Mouse (Mus musculus): ENCODE measurements around the gene Lrrfip1.

DNA sequence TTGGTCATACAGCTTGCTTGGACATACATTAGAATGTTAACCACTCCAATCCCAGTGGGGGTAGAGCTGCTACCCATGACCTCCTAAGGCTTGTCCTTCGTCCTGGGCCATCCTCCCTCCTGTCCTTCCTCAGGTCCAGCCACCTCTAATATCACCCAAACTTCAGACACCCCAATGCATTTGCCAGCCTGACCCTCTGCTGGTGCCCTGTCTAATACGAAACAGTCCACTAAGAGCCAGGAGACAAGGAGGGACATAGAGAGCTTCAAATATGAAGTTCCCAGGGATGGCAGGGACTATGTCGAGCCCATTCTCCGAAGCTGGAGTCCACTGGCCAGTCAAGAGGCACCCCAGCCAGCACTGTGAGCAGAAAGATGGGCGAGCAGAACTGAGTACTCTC, 896 bp upstream of the Lrrfip1 start:
- TF ChIP-seq CTCF (IDR thresholded peaks at IDR 0.05; ENCODE audit: low read depth) (no peak), EP300 (optimal IDR thresholded peaks at IDR 0.05) (no peak)

Data from stomach, postnatal 0 days (tissue).